Mouse (Mus musculus) stomach, embryonic 14.5 days (tissue): Measurements from ENCODE around the gene Ghr. TPM values are rescaled to one million over a fixed set of nuclear protein-coding genes. Genes with fewer than 3 reads are reported as not detected.

Experiments used
- ATAC-seq: fragments of 200-750 bp; cut with Nextera tagmentation; 2 replicates; pipeline ENCODE4 v1.8.0; 2017; ENCODE audit warnings: low read depth, moderate TSS enrichment; ENCODE audit not compliant: insufficient number of reproducible peaks, insufficient read depth, low FRiP score
- H3K27ac ChIP-seq: fragments of 300-500 bp; sonication (generic); 2 replicates; pipeline ENCODE4 v1.5.1; 2014; ENCODE audit warnings: mild to moderate bottlenecking, low read length, moderate library complexity, mixed read lengths
- H3K27me3 ChIP-seq: fragments of 300-500 bp; sonication (generic); 2 replicates; pipeline ENCODE4 v1.6.1; 2014; ENCODE audit warnings: low read length, control low read depth, mixed read lengths; ENCODE audit not compliant: control insufficient read depth, insufficient read depth
- H3K36me3 ChIP-seq: fragments of 300-500 bp; sonication (generic); 2 replicates; pipeline ENCODE4 v1.6.1; 2014; ENCODE audit warnings: mild to moderate bottlenecking, control low read depth, low read length, moderate library complexity, mixed read lengths; ENCODE audit not compliant: control insufficient read depth, insufficient read depth
- H3K4me1 ChIP-seq: fragments of 300-500 bp; sonication (generic); 2 replicates; pipeline ENCODE4 v1.6.1; 2014; ENCODE audit warnings: low read length, control low read depth, mixed read lengths; ENCODE audit not compliant: control insufficient read depth, insufficient read depth
- H3K4me2 ChIP-seq: fragments of 300-500 bp; sonication (generic); replicated peaks from 2 replicates; pipeline ENCODE4 v1.6.1; 2014; ENCODE audit warnings: low read depth, low read length, control low read depth
- H3K4me3 ChIP-seq: fragments of 300-500 bp; sonication (generic); 2 replicates; pipeline ENCODE4 v1.5.1; 2014; ENCODE audit warnings: low read depth, low read length, control low read depth
- H3K9ac ChIP-seq: fragments of 300-500 bp; sonication (generic); replicated peaks from 2 replicates; pipeline ENCODE4 v1.6.1; 2014; ENCODE audit warnings: low read depth, mild to moderate bottlenecking, control low read depth, low read length, moderate library complexity, mixed read lengths
- H3K9me3 ChIP-seq: fragments of 300-500 bp; sonication (generic); 2 replicates; pipeline ENCODE4 v1.6.1; 2016; ENCODE audit warnings: low read depth, low read length, control low read depth; ENCODE audit not compliant: control insufficient read depth
- WGBS: fragments of 180-500 bp; shearing (Covaris S2); extraction: QIAGEN DNeasy Blood & Tissue Kit; methylation state at CpG from one replicate; pipeline ENCODE4 v1.1.7; 2014; 5-methylcytosine and 5-hydroxymethylcytosine counted together
- polyA plus RNA-seq: library from polyadenylated mRNA; unstranded; fragments of >200 nt; fragmentation: Nextera tagmentation; extraction: Ambion mirVana; gene quantifications from 2 replicates; pipeline ENCODE4 v1.2.1, GENCODE M21; 2014

Gene Ghr
- polyA plus RNA-seq, 1 experiment from 2014 or later = 149 TPM

DNA sequence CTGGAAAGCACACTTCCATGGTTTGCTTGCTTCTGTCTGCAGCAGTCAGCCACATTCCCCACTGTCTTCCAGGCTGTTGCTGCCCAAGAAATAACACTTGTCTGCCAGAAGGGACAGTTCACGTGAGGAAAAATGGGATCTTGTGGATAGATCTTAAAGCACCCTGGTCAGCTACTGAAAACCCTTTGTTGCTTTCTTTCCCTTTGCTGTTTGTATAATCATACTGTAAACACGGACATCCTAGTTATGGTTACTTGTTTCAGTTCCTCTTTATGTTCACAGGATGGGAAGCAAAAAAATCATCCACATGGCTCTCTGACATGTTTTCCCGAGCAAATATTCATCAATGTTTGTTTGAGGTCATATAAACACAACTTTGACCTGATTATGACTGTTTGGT lies 243.4 kb downstream of the Ghr start:
- H3K9me3 ChIP-seq = peaks cover 4% of the 10 kb centered on the region; the same call in 1 of the 2 replicates
- H3K36me3 ChIP-seq = peaks cover 37% of the 10 kb centered on the region
- H3K9ac ChIP-seq = no peak overlapping the region
- WGBS = 67% methylated on average over 3 of the region's 3 CpGs
- H3K27ac ChIP-seq = no peak overlapping the region
- no peak overlapping the region for H3K4me3 ChIP-seq
- no peaks in the 10 kb centered on the region for H3K4me1 ChIP-seq
- no peak for ATAC-seq
- no peaks in the 10 kb centered on the region for H3K27me3 ChIP-seq
- H3K4me2 ChIP-seq = no peak overlapping the region

DNA sequence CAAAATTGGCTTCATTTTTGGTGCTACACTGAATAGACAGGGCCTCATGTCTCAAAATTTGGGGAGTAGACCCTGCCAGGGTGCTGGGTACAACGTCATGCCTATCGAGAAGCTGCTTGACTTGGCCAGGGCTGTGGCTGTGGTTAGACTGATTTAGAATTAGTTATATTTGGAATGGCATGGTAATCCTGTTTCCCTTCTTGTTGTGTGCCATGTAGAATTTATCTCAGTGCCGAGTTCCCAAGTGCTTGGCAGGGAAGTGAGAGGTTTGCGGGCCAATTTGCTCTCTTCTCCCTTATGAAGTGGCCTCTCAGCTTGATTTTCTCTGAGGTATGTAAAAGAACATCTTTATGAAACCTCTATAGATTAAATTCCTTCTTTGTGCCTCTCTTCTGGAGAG lies 250.8 kb downstream of the Ghr start:
- Histone ChIP-seq H3K36me3 (peaks cover 20% of the 10 kb centered on the region), H3K4me3 (no peak overlapping the region), H3K27me3 (no peaks in the 10 kb centered on the region), H3K9me3 (peaks cover 4% of the 10 kb centered on the region; the same call in 1 of the 2 replicates), H3K9ac (no peak overlapping the region), H3K27ac (no peak overlapping the region), H3K4me2 (no peak overlapping the region), H3K4me1 (no peaks in the 10 kb centered on the region)
- WGBS = 95% methylated on average over 4 of the region's 4 CpGs
- ATAC-seq = no peak

DNA sequence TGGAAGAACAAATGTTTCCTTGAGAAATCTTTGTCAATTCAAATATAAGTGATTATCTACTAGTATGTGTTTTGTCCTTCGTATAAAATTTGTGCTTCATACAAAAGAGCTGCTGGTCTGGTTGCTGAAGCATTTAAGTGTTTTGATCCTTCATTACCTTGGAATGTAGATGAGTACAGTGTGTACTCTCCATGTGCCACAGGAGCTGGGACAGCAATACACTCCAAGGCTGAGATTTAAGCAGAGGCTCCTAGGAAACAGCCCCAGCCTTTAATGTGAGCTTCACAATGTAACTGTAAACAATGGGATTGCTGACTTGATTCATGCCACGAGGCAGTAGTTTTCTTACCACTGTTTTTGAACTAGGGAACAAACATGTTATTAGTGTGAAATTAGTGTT lies 251.5 kb downstream of the Ghr start:
- ATAC-seq = no peak
- no peaks in the 10 kb centered on the region for H3K9me3 ChIP-seq
- H3K4me2 ChIP-seq = no peak overlapping the region
- no peaks in the 10 kb centered on the region for H3K4me1 ChIP-seq
- WGBS = 73% methylated on average over 2 of the region's 2 CpGs
- no peak overlapping the region for H3K4me3 ChIP-seq
- H3K27me3 ChIP-seq = no peaks in the 10 kb centered on the region
- H3K27ac ChIP-seq = no peak overlapping the region
- H3K36me3 ChIP-seq = peaks cover 19% of the 10 kb centered on the region
- no peak overlapping the region for H3K9ac ChIP-seq

DNA sequence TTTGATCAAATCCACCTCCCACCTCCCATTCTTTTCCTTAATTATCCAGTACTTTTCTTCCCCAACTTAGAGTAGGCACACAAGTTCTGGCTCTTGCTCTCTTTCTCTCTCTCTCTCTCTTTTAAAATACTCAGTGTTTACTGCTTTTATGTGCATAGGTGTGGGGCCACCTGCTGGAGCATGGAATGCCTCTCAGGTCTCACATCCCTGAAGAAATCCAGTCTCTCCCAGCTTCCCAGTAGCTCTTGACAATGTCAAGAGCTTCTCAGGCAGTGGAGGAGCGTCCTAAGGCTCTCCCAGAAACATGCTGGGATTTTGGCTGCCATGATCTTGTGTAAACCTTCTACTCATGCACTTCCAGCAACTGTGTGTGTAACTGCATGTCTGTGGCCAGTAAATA lies 253.0 kb downstream of the Ghr start:
- no peak for ATAC-seq

DNA sequence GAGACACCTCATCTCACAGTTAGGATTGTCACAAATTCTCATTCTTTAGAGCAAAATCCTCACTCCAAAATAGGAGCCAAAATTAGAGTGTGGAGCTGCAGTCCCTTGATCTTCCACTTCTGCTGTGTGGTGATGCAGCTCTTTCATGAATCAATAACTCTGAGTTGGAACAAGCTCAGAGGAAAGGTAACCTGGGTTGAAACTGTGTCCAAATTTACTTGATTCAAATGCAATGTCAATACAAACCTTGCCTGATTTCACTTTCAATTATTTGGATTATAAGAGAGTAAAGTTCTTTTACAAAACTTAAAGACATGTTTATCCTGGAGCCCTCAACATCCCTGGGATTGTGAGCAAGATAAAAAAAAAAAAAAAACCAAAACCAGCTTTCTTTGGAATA lies 260.3 kb downstream of the Ghr start:
- H3K4me2 ChIP-seq = no peak overlapping the region
- H3K4me3 ChIP-seq = no peak overlapping the region
- no peaks in the 10 kb centered on the region for H3K27me3 ChIP-seq
- H3K36me3 ChIP-seq = peaks cover 14% of the 10 kb centered on the region
- no peaks in the 10 kb centered on the region for H3K4me1 ChIP-seq
- no peak for ATAC-seq
- H3K9me3 ChIP-seq = no peaks in the 10 kb centered on the region
- no peak overlapping the region for H3K9ac ChIP-seq
- H3K27ac ChIP-seq = no peak overlapping the region

More for the DNA sequence above, 253.0 kb downstream of the Ghr start:
- Histone ChIP-seq H3K27me3 (no peaks in the 10 kb centered on the region), H3K9me3 (no peaks in the 10 kb centered on the region), H3K27ac (no peak overlapping the region), H3K4me2 (no peak overlapping the region), H3K4me3 (no peak overlapping the region), H3K4me1 (no peaks in the 10 kb centered on the region), H3K36me3 (peaks cover 15% of the 10 kb centered on the region), H3K9ac (no peak overlapping the region)
- 80% methylated on average over 1 of the region's 1 CpGs for WGBS

DNA sequence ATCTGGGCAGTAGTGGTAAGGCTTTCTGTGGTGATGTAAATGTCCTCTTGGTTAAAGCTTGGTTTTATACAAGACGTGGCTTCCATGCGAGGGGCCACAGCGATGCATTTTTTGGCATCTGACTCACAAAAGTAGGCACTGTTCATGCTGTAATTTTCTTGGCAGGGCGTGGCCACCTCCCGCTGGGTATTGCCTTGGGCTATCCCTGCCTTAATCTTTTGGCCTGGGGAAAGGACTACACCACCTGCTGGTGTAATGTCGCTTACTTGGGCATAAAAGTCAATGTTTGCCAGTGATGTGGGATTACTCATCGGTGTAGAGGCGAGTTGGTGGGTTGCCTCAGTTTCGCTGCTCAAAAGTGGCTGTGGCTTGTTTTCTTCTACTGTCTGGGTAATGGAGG lies 263.4 kb downstream of the Ghr start:
- Histone ChIP-seq H3K4me3 (no peak overlapping the region), H3K4me1 (no peaks in the 10 kb centered on the region), H3K9ac (no peak overlapping the region), H3K36me3 (peaks cover 13% of the 10 kb centered on the region), H3K27ac (no peak overlapping the region), H3K9me3 (no peaks in the 10 kb centered on the region), H3K4me2 (no peak overlapping the region), H3K27me3 (no peaks in the 10 kb centered on the region)
- whole genome bisulfite sequencing = 88% methylated on average over 9 of the region's 9 CpGs
- ATAC-seq = no peak

DNA sequence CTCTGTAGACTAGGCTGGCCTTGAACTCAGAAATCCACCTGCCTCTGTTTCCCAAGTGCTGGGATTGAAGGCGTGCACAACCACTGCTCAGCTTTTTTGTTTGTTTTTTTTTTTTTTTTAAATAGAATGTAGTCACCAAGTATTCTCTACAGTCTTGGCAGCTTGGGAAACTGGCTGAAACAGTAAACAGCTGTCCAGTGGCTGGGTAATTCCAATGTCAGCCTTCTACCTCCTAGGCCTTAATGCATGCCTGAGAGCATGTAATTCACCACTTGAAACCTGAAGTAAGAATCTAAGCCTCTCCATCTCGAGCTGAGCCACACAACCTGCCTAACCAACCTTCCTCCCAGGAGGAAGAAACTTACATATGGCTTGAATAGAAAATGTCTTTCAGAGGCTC lies 266.7 kb downstream of the Ghr start:
- 80% methylated on average over 2 of the region's 2 CpGs for WGBS
- ATAC-seq = no peak
- H3K27me3 ChIP-seq = no peaks in the 10 kb centered on the region
- H3K9me3 ChIP-seq = no peaks in the 10 kb centered on the region
- no peak overlapping the region for H3K9ac ChIP-seq
- no peaks in the 10 kb centered on the region for H3K4me1 ChIP-seq
- H3K4me2 ChIP-seq = no peak overlapping the region
- H3K4me3 ChIP-seq = no peak overlapping the region
- peaks cover 13% of the 10 kb centered on the region for H3K36me3 ChIP-seq
- no peak overlapping the region for H3K27ac ChIP-seq

DNA sequence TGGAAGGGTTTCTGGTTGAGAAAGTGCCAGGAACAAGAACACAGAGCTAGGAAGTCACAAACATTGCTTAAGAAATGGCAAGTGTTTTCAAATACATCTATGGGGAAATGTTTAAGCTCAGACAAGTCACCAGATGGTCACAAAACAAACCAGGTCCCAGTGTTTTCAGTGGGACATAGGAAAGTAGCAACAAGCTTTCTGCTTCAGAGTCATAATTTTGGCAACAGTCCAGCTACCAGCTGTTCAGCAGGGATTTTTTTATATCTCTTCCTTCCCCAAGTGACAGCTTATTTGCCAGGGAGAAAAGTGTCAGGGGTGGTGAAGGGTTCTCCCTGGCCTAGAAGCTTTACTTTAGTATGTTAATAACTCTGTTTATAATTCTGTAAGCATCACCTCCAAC lies 270.4 kb downstream of the Ghr start:
- no peak for ATAC-seq
- no peak overlapping the region for H3K27ac ChIP-seq

DNA sequence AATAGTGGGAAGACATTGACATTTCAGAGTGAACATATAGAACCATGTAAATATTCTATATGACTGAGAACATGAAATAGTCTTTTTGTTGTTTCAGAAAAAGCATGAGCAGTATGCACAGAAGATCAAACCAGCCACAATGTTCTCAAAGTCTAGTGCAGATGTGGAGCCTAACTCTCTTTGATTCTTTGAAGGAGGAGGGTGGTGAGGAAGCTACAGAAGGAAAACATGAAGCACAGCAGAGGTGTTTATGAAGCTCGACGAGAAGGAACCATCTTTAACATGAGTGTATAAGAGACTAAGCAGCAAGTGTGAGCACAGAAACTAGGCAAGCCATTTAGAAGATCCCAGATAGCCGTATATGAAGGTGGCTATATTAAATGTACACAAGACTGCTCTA lies 273.4 kb downstream of the Ghr start:
- no peak for ATAC-seq
- H3K4me2 ChIP-seq = no peak overlapping the region
- 88% methylated on average over 3 of the region's 3 CpGs for WGBS
- no peak overlapping the region for H3K9ac ChIP-seq
- no peak overlapping the region for H3K27ac ChIP-seq
- H3K27me3 ChIP-seq = no peaks in the 10 kb centered on the region
- no peaks in the 10 kb centered on the region for H3K4me1 ChIP-seq
- H3K36me3 ChIP-seq = no peaks in the 10 kb centered on the region
- H3K4me3 ChIP-seq = no peak overlapping the region
- H3K9me3 ChIP-seq = no peaks in the 10 kb centered on the region

More for the DNA sequence above, 270.4 kb downstream of the Ghr start:
- Histone ChIP-seq H3K4me3 (no peak overlapping the region), H3K4me1 (no peaks in the 10 kb centered on the region), H3K36me3 (0 out of 2 replicates have a peak, but pooled peaks cover 4% of the 10 kb centered on the region), H3K27me3 (no peaks in the 10 kb centered on the region), H3K4me2 (no peak overlapping the region), H3K9ac (no peak overlapping the region), H3K9me3 (no peaks in the 10 kb centered on the region)
